Mouse (Mus musculus): Measurements from ENCODE around the gene Zbtb3. TPM values are rescaled to one million over a fixed set of nuclear protein-coding genes. Genes with fewer than 3 reads are reported as not detected.
A peak's percentile ranks its signal among the peaks of the same experiment; 100 is the strongest.

The Zbtb3 gene
- polyA plus RNA-seq, 1 experiment from 2014 or later: 6.0 TPM

- no peak overlapping the region for H3K4me2 ChIP-seq (ENCODE audit: low read depth, low read length)
- H3K9me3 ChIP-seq (replicated peaks; ENCODE audit: control insufficient read depth, low read length): no peaks in the 10 kb centered on the region
- no peak overlapping the region for H3K27ac ChIP-seq (replicated peaks; ENCODE audit: low read depth, low read length)
- H3K27me3 ChIP-seq (ENCODE audit: control insufficient read depth, insufficient read depth, low read length): no peaks in the 10 kb centered on the region
- 96% methylated on average over 9 of the region's 9 CpGs for WGBS
- DNase-seq (ENCODE audit: low spot score) (no peak), ATAC-seq (replicated peaks; ENCODE audit: insufficient number of reproducible peaks, low FRiP score, low TSS enrichment, low read depth) (no peak; the same call in 1 of the 2 replicates)
- H3K36me3 ChIP-seq (replicated peaks; ENCODE audit: control insufficient read depth, insufficient read depth, low read depth, low read length): peaks cover 31% of the 10 kb centered on the region
- no peak overlapping the region for H3K4me3 ChIP-seq (ENCODE audit: low read depth, low read length)
- H3K4me1 ChIP-seq (ENCODE audit: control insufficient read depth, insufficient read depth, low read length): no peaks in the 10 kb centered on the region
- no peak overlapping the region for H3K9ac ChIP-seq (replicated peaks; ENCODE audit: low read length)
Measured at GRCm38 (mm10) chr19:8765562-8765961, 36.8 kb upstream of the Zbtb3 start.

GRCm38 (mm10) chr19:8770567-8771270 lies 31.6 kb upstream of the Zbtb3 start, which contains the start of gene Tmem223:
Gene Tmem223, plus strand, starts transcription at chr19:8770996.
- Histone ChIP-seq H3K27me3 (ENCODE audit: control insufficient read depth, insufficient read depth, low read length) (no peaks in the 10 kb centered on the region), H3K4me2 (ENCODE audit: low read depth, low read length) (peak within 1 kb of the TSS; percentile 56), H3K36me3 (replicated peaks; ENCODE audit: control insufficient read depth, insufficient read depth, low read depth, low read length) (peaks cover 15% of the 10 kb centered on the region), H3K4me3 (ENCODE audit: low read depth, low read length) (peak within 1 kb of the TSS; percentile 74), H3K27ac (replicated peaks; ENCODE audit: low read depth, low read length) (peak within 1 kb of the TSS; percentile 75), H3K4me1 (ENCODE audit: control insufficient read depth, insufficient read depth, low read length) (no peaks in the 10 kb centered on the region; the same call in 1 of the 2 replicates), H3K9me3 (replicated peaks; ENCODE audit: control insufficient read depth, low read length) (no peaks in the 10 kb centered on the region), H3K9ac (replicated peaks; ENCODE audit: low read length) (peak within 1 kb of the TSS; percentile 96)
- ATAC-seq (replicated peaks; ENCODE audit: insufficient number of reproducible peaks, low FRiP score, low TSS enrichment, low read depth): no peak
- 19% methylated on average over 29 of the region's 29 CpGs for WGBS
- DNase-seq (ENCODE audit: low spot score): peak; percentile 80

GRCm38 (mm10) chr19:8772996-8773395 lies 29.4 kb upstream of the Zbtb3 start:
- no peak overlapping the region; the same call in 1 of the 2 replicates for H3K4me2 ChIP-seq (ENCODE audit: low read depth, low read length)
- peaks cover 4% of the 10 kb centered on the region; the same call in 1 of the 2 replicates for H3K36me3 ChIP-seq (replicated peaks; ENCODE audit: control insufficient read depth, insufficient read depth, low read depth, low read length)
- H3K9me3 ChIP-seq (replicated peaks; ENCODE audit: control insufficient read depth, low read length): no peaks in the 10 kb centered on the region
- no peaks in the 10 kb centered on the region; the same call in 1 of the 2 replicates for H3K4me1 ChIP-seq (ENCODE audit: control insufficient read depth, insufficient read depth, low read length)
- no peak for DNase-seq (ENCODE audit: low spot score)
- no peak overlapping the region for H3K27ac ChIP-seq (replicated peaks; ENCODE audit: low read depth, low read length)
- ATAC-seq (replicated peaks; ENCODE audit: insufficient number of reproducible peaks, low FRiP score, low TSS enrichment, low read depth): no peak
- H3K4me3 ChIP-seq (ENCODE audit: low read depth, low read length): no peak overlapping the region
- H3K9ac ChIP-seq (replicated peaks; ENCODE audit: low read length): no peak overlapping the region; the same call in 1 of the 2 replicates
- 89% methylated on average over 5 of the region's 5 CpGs for WGBS
- H3K27me3 ChIP-seq (ENCODE audit: control insufficient read depth, insufficient read depth, low read length): no peaks in the 10 kb centered on the region

- peaks cover 4% of the 10 kb centered on the region; the same call in 1 of the 2 replicates for H3K36me3 ChIP-seq (replicated peaks; ENCODE audit: control insufficient read depth, insufficient read depth, low read depth, low read length)
- no peak for ATAC-seq (replicated peaks; ENCODE audit: insufficient number of reproducible peaks, low FRiP score, low TSS enrichment, low read depth)
Measured at GRCm38 (mm10) chr19:8773409-8773808, 28.9 kb upstream of the Zbtb3 start.

GRCm38 (mm10) chr19:8774086-8774835 lies 28.1 kb upstream of the Zbtb3 start, which contains the start of gene Tmem179b:
Gene Tmem179b, minus strand, starts transcription at chr19:8774467.
- WGBS: under 1% methylated on average over 64 of the region's 68 CpGs
- ATAC-seq (replicated peaks; ENCODE audit: insufficient number of reproducible peaks, low FRiP score, low TSS enrichment, low read depth) (peak; percentile 85), DNase-seq (ENCODE audit: low spot score) (peak; percentile 96)
- H3K9me3 ChIP-seq (replicated peaks; ENCODE audit: control insufficient read depth, low read length): no peaks in the 10 kb centered on the region
- peak within 1 kb of the TSS; percentile 96 for H3K9ac ChIP-seq (replicated peaks; ENCODE audit: low read length)
- peak within 1 kb of the TSS; percentile 94 for H3K27ac ChIP-seq (replicated peaks; ENCODE audit: low read depth, low read length)
- H3K36me3 ChIP-seq (replicated peaks; ENCODE audit: control insufficient read depth, insufficient read depth, low read depth, low read length): peaks cover under 1% of the 10 kb centered on the region; the same call in 1 of the 2 replicates
- no peaks in the 10 kb centered on the region; the same call in 1 of the 2 replicates for H3K4me1 ChIP-seq (ENCODE audit: control insufficient read depth, insufficient read depth, low read length)
- peak within 1 kb of the TSS; percentile 74 for H3K4me3 ChIP-seq (ENCODE audit: low read depth, low read length)
- peak within 1 kb of the TSS; percentile 99 for H3K4me2 ChIP-seq (ENCODE audit: low read depth, low read length)
- H3K27me3 ChIP-seq (ENCODE audit: control insufficient read depth, insufficient read depth, low read length): no peaks in the 10 kb centered on the region

More at GRCm38 (mm10) chr19:8773409-8773808, 28.9 kb upstream of the Zbtb3 start:
- DNase-seq (ENCODE audit: low spot score): no peak
- Histone ChIP-seq H3K4me3 (ENCODE audit: low read depth, low read length) (peak overlapping the region; percentile 74), H3K9me3 (replicated peaks; ENCODE audit: control insufficient read depth, low read length) (no peaks in the 10 kb centered on the region), H3K27me3 (ENCODE audit: control insufficient read depth, insufficient read depth, low read length) (no peaks in the 10 kb centered on the region), H3K27ac (replicated peaks; ENCODE audit: low read depth, low read length) (no peak overlapping the region), H3K4me1 (ENCODE audit: control insufficient read depth, insufficient read depth, low read length) (no peaks in the 10 kb centered on the region; the same call in 1 of the 2 replicates), H3K9ac (replicated peaks; ENCODE audit: low read length) (peak overlapping the region; percentile 29; the same call in 1 of the 2 replicates), H3K4me2 (ENCODE audit: low read depth, low read length) (peak overlapping the region; percentile 99)
- WGBS: 66% methylated on average over 6 of the region's 6 CpGs

- peak overlapping the region; percentile 99 for H3K4me2 ChIP-seq (ENCODE audit: low read depth, low read length)
- H3K27me3 ChIP-seq (ENCODE audit: control insufficient read depth, insufficient read depth, low read length): no peaks in the 10 kb centered on the region
- H3K9ac ChIP-seq (replicated peaks; ENCODE audit: low read length): peak overlapping the region; percentile 96
- peak overlapping the region; percentile 74 for H3K4me3 ChIP-seq (ENCODE audit: low read depth, low read length)
- H3K4me1 ChIP-seq (ENCODE audit: control insufficient read depth, insufficient read depth, low read length): no peaks in the 10 kb centered on the region; the same call in 1 of the 2 replicates
- WGBS: 7% methylated on average over 20 of the region's 20 CpGs
- peak overlapping the region; percentile 94 for H3K27ac ChIP-seq (replicated peaks; ENCODE audit: low read depth, low read length)
- no peaks in the 10 kb centered on the region; the same call in 1 of the 2 replicates for H3K36me3 ChIP-seq (replicated peaks; ENCODE audit: control insufficient read depth, insufficient read depth, low read depth, low read length)
- ATAC-seq (replicated peaks; ENCODE audit: insufficient number of reproducible peaks, low FRiP score, low TSS enrichment, low read depth) (peak; percentile 22), DNase-seq (ENCODE audit: low spot score) (no peak)
- H3K9me3 ChIP-seq (replicated peaks; ENCODE audit: control insufficient read depth, low read length): no peaks in the 10 kb centered on the region
Measured at GRCm38 (mm10) chr19:8774951-8775421, 27.4 kb upstream of the Zbtb3 start.

GRCm38 (mm10) chr19:8786008-8786781 lies 16.2 kb upstream of the Zbtb3 start, which contains the start of gene Taf6l:
Gene Taf6l, minus strand, starts transcription at chr19:8786417.
- H3K27ac ChIP-seq (replicated peaks; ENCODE audit: low read depth, low read length): peak within 1 kb of the TSS; percentile 59; the same call in 1 of the 2 replicates
- ATAC-seq (replicated peaks; ENCODE audit: insufficient number of reproducible peaks, low FRiP score, low TSS enrichment, low read depth): peak; percentile 98
- WGBS: under 1% methylated on average over 32 of the region's 32 CpGs

More at GRCm38 (mm10) chr19:8786008-8786781, 16.2 kb upstream of the Zbtb3 start, which contains the start of gene Taf6l:
- Histone ChIP-seq H3K27me3 (ENCODE audit: control insufficient read depth, insufficient read depth, low read length) (no peaks in the 10 kb centered on the region), H3K9ac (replicated peaks; ENCODE audit: low read length) (peak within 1 kb of the TSS; percentile 63), H3K4me2 (ENCODE audit: low read depth, low read length) (peak within 1 kb of the TSS; percentile 57), H3K4me1 (ENCODE audit: control insufficient read depth, insufficient read depth, low read length) (no peaks in the 10 kb centered on the region), H3K9me3 (replicated peaks; ENCODE audit: control insufficient read depth, low read length) (no peaks in the 10 kb centered on the region), H3K36me3 (replicated peaks; ENCODE audit: control insufficient read depth, insufficient read depth, low read depth, low read length) (peaks cover 2% of the 10 kb centered on the region; the same call in 1 of the 2 replicates), H3K4me3 (ENCODE audit: low read depth, low read length) (peak within 1 kb of the TSS; percentile 74)
- DNase-seq (ENCODE audit: low spot score): peak; percentile 97

Measured in embryonic facial prominence, embryonic 11.5 days (tissue).